Mouse (Mus musculus) midbrain, embryonic 15.5 days (tissue): ENCODE results near the gene Lcn8. TPM values are rescaled to one million over a fixed set of nuclear protein-coding genes. Genes with fewer than 3 reads are reported as not detected.
"Not testable (repeated sequence)": the region's sequence is repeated elsewhere in the genome, so short reads cannot be mapped to it uniquely, and the experiment has no call there.

Source experiments
- ATAC-seq: fragments of 200-750 bp; cut with Nextera tagmentation; replicated peaks from 2 replicates; pipeline ENCODE4 v1.8.0; 2017; ENCODE audit warnings: moderate TSS enrichment
- H3K27ac ChIP-seq: fragments of 300-500 bp; sonication (generic); 2 replicates; pipeline ENCODE4 v1.5.1; 2015; ENCODE audit warnings: mild to moderate bottlenecking, inconsistent platforms
- H3K27me3 ChIP-seq: fragments of 300-500 bp; sonication (generic); replicated peaks from 2 replicates; pipeline ENCODE4 v1.6.1; 2015; ENCODE audit warnings: inconsistent platforms
- H3K36me3 ChIP-seq: fragments of 300-500 bp; sonication (generic); replicated peaks from 2 replicates; pipeline ENCODE4 v1.6.1; 2015; ENCODE audit warnings: inconsistent platforms
- H3K4me1 ChIP-seq: fragments of 300-500 bp; sonication (generic); 2 replicates; pipeline ENCODE4 v1.6.1; 2015; ENCODE audit warnings: inconsistent platforms
- H3K4me2 ChIP-seq: fragments of 300-500 bp; sonication (generic); 2 replicates; pipeline ENCODE4 v1.6.1; 2015; ENCODE audit warnings: inconsistent platforms, mild to moderate bottlenecking, moderate library complexity
- H3K4me3 ChIP-seq: fragments of 300-500 bp; sonication (generic); 2 replicates; pipeline ENCODE4 v1.5.1; 2015; ENCODE audit warnings: mild to moderate bottlenecking, inconsistent platforms
- H3K9ac ChIP-seq: fragments of 300-500 bp; sonication (generic); 2 replicates; pipeline ENCODE4 v1.6.1; 2015; ENCODE audit warnings: mild to moderate bottlenecking, inconsistent platforms
- H3K9me3 ChIP-seq: fragments of 300-500 bp; sonication (generic); 2 replicates; pipeline ENCODE4 v1.6.1; 2016; ENCODE audit warnings: inconsistent platforms
- WGBS: fragments of 180-500 bp; shearing (Covaris S2); methylation state at CpG from one replicate; pipeline ENCODE4 v1.1.7; 2015; ENCODE audit warnings: mixed read lengths; 5-methylcytosine and 5-hydroxymethylcytosine counted together
- polyA plus RNA-seq: library from polyadenylated mRNA; unstranded; fragments of >200 nt; fragmentation: Nextera tagmentation; extraction: Ambion mirVana; gene quantifications from 2 replicates; pipeline ENCODE4 v1.2.1, GENCODE M21; 2015

Gene Lcn8
- polyA plus RNA-seq, 1 experiment from 2014 or later: not detected

DNA sequence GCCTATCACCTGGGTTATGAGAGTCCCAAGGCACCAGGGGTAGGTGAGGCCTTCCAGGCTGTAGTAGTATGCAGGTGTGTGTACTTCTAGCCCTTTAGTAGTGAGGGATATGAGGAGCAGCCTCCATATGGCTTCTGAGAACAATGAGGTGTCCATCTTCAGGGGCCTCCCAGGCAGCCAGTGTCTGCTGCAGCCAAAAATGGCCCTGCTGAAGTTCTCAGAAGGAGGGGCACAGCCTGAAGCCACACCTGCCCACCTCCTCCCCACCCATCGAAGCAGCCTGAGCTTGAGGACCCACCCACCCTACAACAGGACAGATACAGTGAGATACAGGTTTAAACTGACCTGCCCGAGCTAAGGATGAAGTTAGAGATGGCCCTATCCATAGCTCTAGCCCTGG is 29.5 kb downstream of the Lcn8 start, which contains the start of gene Lcn10:
Lcn10 (plus strand) TSS at position 301 of the 400 bp plus-strand sequence.
- Histone ChIP-seq H3K4me2 (no peak within 1 kb of the TSS), H3K4me1 (no peaks in the 10 kb centered on the region), H3K36me3 (no peaks in the 10 kb centered on the region), H3K27ac (no peak within 1 kb of the TSS), H3K4me3 (no peak within 1 kb of the TSS), H3K9me3 (no peaks in the 10 kb centered on the region), H3K27me3 (no peaks in the 10 kb centered on the region), H3K9ac (no peak within 1 kb of the TSS)
- no peak for ATAC-seq
- 64% methylated on average over 2 of the region's 2 CpGs for WGBS

DNA sequence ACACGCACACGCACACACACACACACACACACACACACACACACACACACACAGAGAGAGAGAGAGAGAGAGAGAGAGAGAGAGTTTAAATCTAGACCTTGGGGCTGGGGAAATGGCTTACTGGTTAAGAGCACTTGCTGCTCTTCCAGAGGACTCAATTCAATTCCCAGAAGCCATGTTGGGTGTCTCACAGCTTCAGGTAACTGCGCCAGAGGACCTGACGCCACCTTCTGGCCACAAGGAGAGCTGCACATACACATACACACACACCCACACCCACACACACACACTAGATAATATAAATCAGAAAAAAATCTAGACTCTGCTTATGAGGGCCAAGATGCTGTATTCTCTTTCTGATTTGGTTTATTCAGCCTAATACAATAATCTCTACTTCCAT is 34.0 kb downstream of the Lcn8 start:
- Histone ChIP-seq H3K9ac (no peak overlapping the region), H3K9me3 (no peaks in the 10 kb centered on the region), H3K27ac (no peak overlapping the region), H3K4me1 (no peaks in the 10 kb centered on the region), H3K36me3 (no peaks in the 10 kb centered on the region), H3K27me3 (no peaks in the 10 kb centered on the region), H3K4me3 (no peak overlapping the region), H3K4me2 (no peak overlapping the region)
- WGBS: 67% methylated on average over 4 of the region's 4 CpGs
- no peak for ATAC-seq

DNA sequence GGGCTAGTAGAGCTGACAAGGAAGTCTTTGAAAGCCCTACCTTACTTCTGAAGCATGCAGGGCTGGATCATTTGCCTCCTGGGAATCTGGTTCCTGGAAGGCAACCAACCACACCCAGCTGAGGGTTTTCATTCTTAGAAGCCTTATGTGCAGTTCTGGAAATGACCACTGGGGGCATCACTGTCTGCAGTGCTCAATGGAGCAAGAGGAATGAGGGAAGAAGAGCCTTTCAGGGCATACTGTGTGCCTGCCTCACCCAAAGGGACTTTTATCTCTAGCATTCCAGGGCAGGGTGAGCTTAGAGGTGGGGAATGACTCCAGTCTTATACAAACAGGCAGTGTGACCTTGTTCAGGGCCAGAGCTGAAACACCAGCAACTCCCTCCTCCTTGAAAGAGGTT is 41.7 kb downstream of the Lcn8 start:
- Histone ChIP-seq H3K9ac (no peak overlapping the region), H3K4me1 (no peaks in the 10 kb centered on the region), H3K9me3 (no peaks in the 10 kb centered on the region), H3K4me2 (no peak overlapping the region), H3K27ac (no peak overlapping the region), H3K36me3 (no peaks in the 10 kb centered on the region), H3K27me3 (no peaks in the 10 kb centered on the region), H3K4me3 (no peak overlapping the region)
- ATAC-seq: no peak

DNA sequence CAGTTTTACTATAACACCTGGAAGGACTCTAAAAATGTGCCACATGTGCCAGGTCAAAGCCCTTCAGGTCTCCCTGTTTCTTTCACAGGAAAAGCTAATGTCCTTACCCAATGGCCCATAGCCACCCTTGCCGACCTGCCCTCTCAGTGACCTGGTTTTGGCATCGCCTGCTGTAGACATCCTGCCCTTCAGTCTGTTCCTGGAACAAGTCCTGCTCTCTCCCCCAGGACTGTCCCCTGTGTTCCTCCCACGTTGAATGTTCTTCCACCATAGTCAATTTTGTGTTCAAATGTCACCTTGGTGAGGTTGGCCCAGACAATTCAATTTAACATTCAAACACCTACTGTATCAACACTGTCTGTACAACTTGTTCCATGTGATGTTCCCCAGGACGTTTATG is 44.0 kb downstream of the Lcn8 start:
- Histone ChIP-seq H3K27ac (no peak overlapping the region), H3K4me3 (no peak overlapping the region), H3K27me3 (no peaks in the 10 kb centered on the region), H3K9me3 (no peaks in the 10 kb centered on the region), H3K36me3 (no peaks in the 10 kb centered on the region), H3K9ac (no peak overlapping the region), H3K4me2 (no peak overlapping the region), H3K4me1 (no peaks in the 10 kb centered on the region)
- 71% methylated on average over 4 of the region's 4 CpGs for WGBS
- no peak for ATAC-seq

DNA sequence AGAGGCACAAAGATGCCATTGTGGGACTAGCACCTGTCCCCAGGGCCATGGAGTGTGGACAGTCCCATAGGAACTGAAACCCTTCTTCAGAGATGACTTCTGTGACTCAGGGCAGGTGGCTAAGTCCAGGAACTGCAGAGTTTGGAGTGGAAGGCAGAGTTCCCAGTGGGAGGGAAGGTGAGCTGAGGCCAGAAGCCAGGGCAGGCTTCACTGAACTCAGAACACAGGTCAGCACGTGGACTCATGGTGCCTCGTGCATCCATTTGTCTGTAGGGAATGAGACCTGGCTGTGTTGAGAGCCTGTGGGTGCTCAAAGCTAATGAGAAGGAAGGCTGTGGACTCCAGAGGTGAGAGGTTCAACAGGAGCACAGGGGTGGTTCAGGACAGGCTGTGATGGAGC is 45.8 kb downstream of the Lcn8 start:
- Histone ChIP-seq H3K9ac (no peak overlapping the region), H3K27me3 (no peaks in the 10 kb centered on the region)
- WGBS: 87% methylated on average over 2 of the region's 2 CpGs

DNA sequence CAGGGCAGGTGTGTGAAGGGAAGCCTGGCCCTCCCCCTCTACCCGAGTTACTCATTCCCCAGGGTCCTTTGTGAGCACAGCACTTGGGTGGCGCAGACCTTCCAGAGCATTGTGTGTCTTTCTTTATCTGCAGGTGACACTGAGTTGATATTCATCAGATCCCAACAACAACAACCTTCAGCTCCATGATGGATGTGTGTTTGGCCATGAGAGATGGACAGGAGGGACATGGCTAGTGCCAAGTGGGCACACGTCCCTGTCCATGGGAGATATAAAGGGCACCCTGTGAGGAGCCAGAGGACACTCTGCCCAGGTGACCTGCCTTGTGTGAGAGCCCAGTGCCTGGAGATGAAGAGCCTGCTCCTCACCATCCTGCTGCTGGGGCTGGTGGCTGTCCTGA is 46.8 kb downstream of the Lcn8 start, which contains the start of gene Obp2a:
Obp2a (plus strand) TSS at position 301 of the 400 bp plus-strand sequence.
- H3K4me1 ChIP-seq, H3K9me3 ChIP-seq, H3K4me2 ChIP-seq, H3K36me3 ChIP-seq, H3K4me3 ChIP-seq, H3K9ac ChIP-seq, ATAC-seq, H3K27ac ChIP-seq, H3K27me3 ChIP-seq: not testable (repeated sequence)
- 82% methylated on average over 3 of the region's 3 CpGs for WGBS

More for the DNA sequence above, 45.8 kb downstream of the Lcn8 start:
- Histone ChIP-seq H3K9me3 (no peaks in the 10 kb centered on the region), H3K4me2 (no peak overlapping the region), H3K36me3 (no peaks in the 10 kb centered on the region), H3K4me3 (no peak overlapping the region), H3K27ac (no peak overlapping the region), H3K4me1 (no peaks in the 10 kb centered on the region)
- ATAC-seq: no peak

DNA sequence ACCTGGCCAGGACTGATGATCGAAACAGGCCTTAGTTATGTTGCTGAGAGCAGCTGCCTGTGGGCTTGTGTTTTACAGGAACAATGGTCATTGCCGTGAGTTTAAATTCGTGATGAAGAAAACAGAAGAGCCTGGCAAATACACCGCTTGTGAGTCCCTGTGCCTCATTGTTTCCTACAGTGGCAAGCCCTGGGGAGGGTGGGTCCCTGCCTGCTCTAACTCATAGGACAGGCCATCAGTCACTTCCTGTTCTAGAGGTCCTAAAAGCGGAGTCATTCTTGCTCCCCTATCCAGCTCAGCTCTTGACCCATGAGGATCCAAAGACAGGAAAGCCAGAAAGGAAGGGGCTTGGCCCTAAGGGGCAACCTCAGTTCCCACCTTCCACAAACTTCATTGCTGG is 48.1 kb downstream of the Lcn8 start:
- no peak overlapping the region for H3K4me2 ChIP-seq
- 0 out of 2 replicates have a peak, but pooled peaks cover 2% of the 10 kb centered on the region for H3K4me1 ChIP-seq
- no peak overlapping the region for H3K27ac ChIP-seq
- no peak overlapping the region for H3K4me3 ChIP-seq
- no peaks in the 10 kb centered on the region for H3K36me3 ChIP-seq
- H3K9me3 ChIP-seq: no peaks in the 10 kb centered on the region
- WGBS: 86% methylated on average over 5 of the region's 5 CpGs
- H3K9ac ChIP-seq: no peak overlapping the region
- H3K27me3 ChIP-seq: no peaks in the 10 kb centered on the region
- ATAC-seq: no peak

DNA sequence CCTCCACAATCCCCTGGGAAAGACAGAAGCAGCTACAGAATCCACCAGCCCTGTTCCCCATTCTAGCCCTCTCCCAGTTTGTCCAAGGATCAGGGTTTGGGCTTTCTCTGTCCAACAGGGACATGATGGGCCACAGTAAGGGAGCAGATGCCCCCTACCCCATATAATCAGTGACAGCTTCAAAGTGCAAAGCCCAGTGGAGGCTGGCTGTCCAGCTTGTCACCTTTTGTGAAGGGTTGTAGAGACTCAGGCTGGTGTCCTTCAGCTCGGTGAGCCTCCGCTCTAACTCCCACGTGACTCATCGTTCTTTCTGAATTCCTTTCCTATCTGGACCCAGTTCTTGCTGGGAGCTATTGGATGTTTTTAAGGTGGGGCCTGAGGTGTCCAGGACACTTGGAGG is 50.8 kb downstream of the Lcn8 start:
- Histone ChIP-seq H3K27me3 (no peaks in the 10 kb centered on the region), H3K27ac (no peak overlapping the region), H3K4me1 (peaks cover 14% of the 10 kb centered on the region), H3K36me3 (no peaks in the 10 kb centered on the region), H3K9ac (no peak overlapping the region), H3K4me3 (no peak overlapping the region), H3K4me2 (no peak overlapping the region), H3K9me3 (no peaks in the 10 kb centered on the region)
- no peak for ATAC-seq
- WGBS: 84% methylated on average over 4 of the region's 4 CpGs

Other genes with a start within 250 kb of the Lcn8 start
- gene Fut7, start 229.9 kb upstream of the Lcn8 start, polyA plus RNA-seq: 0.17 and 0.41 TPM in 2 replicates
- 16.4 and 17.6 TPM in 2 replicates for gene Abca2, start 224.4 kb upstream of the Lcn8 start, polyA plus RNA-seq
- gene Clic3, start 196.3 kb upstream of the Lcn8 start, polyA plus RNA-seq: 3.3 and 3.9 TPM in 2 replicates
- 119 and 128 TPM in 2 replicates for gene Paxx, start 192.0 kb upstream of the Lcn8 start, polyA plus RNA-seq
- 822 and 843 TPM in 2 replicates for gene Ptgds, start 183.1 kb upstream of the Lcn8 start, polyA plus RNA-seq
- gene Lcn12, start 159.2 kb upstream of the Lcn8 start, polyA plus RNA-seq: not detected in 2 replicates
- gene Fbxw5, start 152.4 kb upstream of the Lcn8 start, polyA plus RNA-seq: 147 and 151 TPM in 2 replicates
- gene C8g, start 151.4 kb upstream of the Lcn8 start, polyA plus RNA-seq: 6.4 and 7.4 TPM in 2 replicates
- 18.9 and 21.2 TPM in 2 replicates for gene Traf2, start 106.2 kb upstream of the Lcn8 start, polyA plus RNA-seq
- 352 and 378 TPM in 2 replicates for gene Edf1, start 95.3 kb upstream of the Lcn8 start, polyA plus RNA-seq
- 4.7 and 4.8 TPM in 2 replicates for gene Mamdc4, start 78.3 kb upstream of the Lcn8 start, polyA plus RNA-seq
- gene Phpt1, start 77.9 kb upstream of the Lcn8 start, polyA plus RNA-seq: 155 and 162 TPM in 2 replicates
- gene Ajm1, start 71.4 kb upstream of the Lcn8 start, polyA plus RNA-seq: 13.8 and 14.1 TPM in 2 replicates
- 71.3 and 75.7 TPM in 2 replicates for gene Rabl6, start 44.6 kb upstream of the Lcn8 start, polyA plus RNA-seq
- gene Ccdc183, start 35.4 kb upstream of the Lcn8 start, polyA plus RNA-seq: 0.18 and 0.28 TPM in 2 replicates
- 55.4 and 56.4 TPM in 2 replicates for gene Tmem141, start 31.1 kb upstream of the Lcn8 start, polyA plus RNA-seq
- gene Fcna, start 25.1 kb upstream of the Lcn8 start, polyA plus RNA-seq: 3.5 and 4.6 TPM in 2 replicates
- not detected in 2 replicates for gene Lcn5, start 4.8 kb downstream of the Lcn8 start, polyA plus RNA-seq
- not detected in 2 replicates for gene Lcn6, start 23.7 kb downstream of the Lcn8 start, polyA plus RNA-seq
- gene Lcn10, start 29.6 kb downstream of the Lcn8 start, polyA plus RNA-seq: not detected in 2 replicates
- not detected in 2 replicates for gene Obp2a, start 46.9 kb downstream of the Lcn8 start, polyA plus RNA-seq
- 139 and 143 TPM in 2 replicates for gene Bmyc, start 53.6 kb downstream of the Lcn8 start, polyA plus RNA-seq
- not detected in 2 replicates for gene Obp2b, start 83.9 kb downstream of the Lcn8 start, polyA plus RNA-seq
- gene Lcn3, start 112.4 kb downstream of the Lcn8 start, polyA plus RNA-seq: not detected in 2 replicates
- not detected in 2 replicates for gene Lcn11, start 123.9 kb downstream of the Lcn8 start, polyA plus RNA-seq
- gene Gm13539, start 129.1 kb downstream of the Lcn8 start, polyA plus RNA-seq: not detected in 2 replicates
- gene Glt6d1, start 162.7 kb downstream of the Lcn8 start, polyA plus RNA-seq: not detected in 2 replicates
- gene Lcn9, start 170.0 kb downstream of the Lcn8 start, polyA plus RNA-seq: not detected in 2 replicates
- gene Sohlh1, start 194.1 kb downstream of the Lcn8 start, polyA plus RNA-seq: not detected in 2 replicates
- 14.4 and 20.7 TPM in 2 replicates for gene Kcnt1, start 210.6 kb downstream of the Lcn8 start, polyA plus RNA-seq